Mouse (Mus musculus): ENCODE data around the gene Als2cl. TPM values are rescaled to one million over a fixed set of nuclear protein-coding genes. Genes with fewer than 3 reads are reported as not detected.

Als2cl gene
- polyA plus RNA-seq, 1 experiment from 2014 or later, result 1.8 TPM

- H3K4me1 ChIP-seq (ENCODE audit: control insufficient read depth, low read depth, low read length), result no peaks in the 10 kb centered on the region
- no peak within 1 kb of the TSS for H3K4me2 ChIP-seq (ENCODE audit: low read depth, low read length)
- no peak within 1 kb of the TSS for H3K27ac ChIP-seq (ENCODE audit: low read length)
- H3K27me3 ChIP-seq (ENCODE audit: control insufficient read depth, insufficient read depth, low read depth, low read length), result peaks cover 28% of the 10 kb centered on the region
- 13% methylated on average over 11 of the region's 11 CpGs for WGBS (ENCODE audit: insufficient replicate concordance)
- no peak within 1 kb of the TSS for H3K4me3 ChIP-seq (ENCODE audit: low read depth, low read length)
- no peak for ATAC-seq (ENCODE audit: low read depth)
- no peaks in the 10 kb centered on the region for H3K9me3 ChIP-seq (replicated peaks; ENCODE audit: control insufficient read depth, low read length)
- no peak within 1 kb of the TSS for H3K9ac ChIP-seq (ENCODE audit: low read depth, low read length)
- no peaks in the 10 kb centered on the region for H3K36me3 ChIP-seq (ENCODE audit: control insufficient read depth, insufficient read depth)
These were observed 66.3 kb downstream of the Als2cl start, which contains the start of gene Tdgf1 for GRCm38 (mm10) chr9:110945926-110946325. TSS of gene Tdgf1 (minus strand) at chr9:110946158.

DNA sequence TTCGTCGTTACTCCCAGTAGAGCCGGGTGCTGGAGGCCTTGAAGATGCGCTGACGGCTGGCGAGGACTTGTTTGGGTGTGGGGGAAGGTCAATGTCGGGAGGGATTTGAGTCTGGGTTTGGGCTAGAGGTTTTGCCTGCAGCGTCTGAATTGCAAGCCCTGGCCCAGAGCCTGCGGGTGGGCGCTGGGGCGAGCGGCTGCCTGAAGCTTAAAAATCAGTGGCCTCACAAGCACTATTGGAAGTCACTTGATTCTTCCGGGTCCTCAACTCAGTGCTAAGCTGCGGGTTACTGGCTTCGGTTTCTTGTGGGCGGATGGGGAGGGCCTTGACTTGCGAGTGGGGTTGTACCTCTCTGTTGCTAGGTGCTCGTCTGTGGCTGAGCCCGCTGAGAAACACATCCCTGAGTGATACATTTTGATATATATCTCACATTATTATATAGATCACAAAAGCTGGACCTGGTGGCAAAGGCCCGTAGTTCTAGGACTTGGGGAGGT is 66.9 kb downstream of the Als2cl start:
- Histone ChIP-seq H3K4me3 (ENCODE audit: low read depth, low read length) (no peak overlapping the region), H3K4me1 (ENCODE audit: control insufficient read depth, low read depth, low read length) (no peaks in the 10 kb centered on the region), H3K9me3 (replicated peaks; ENCODE audit: control insufficient read depth, low read length) (no peaks in the 10 kb centered on the region), H3K4me2 (ENCODE audit: low read depth, low read length) (no peak overlapping the region), H3K36me3 (ENCODE audit: control insufficient read depth, insufficient read depth) (no peaks in the 10 kb centered on the region), H3K27ac (ENCODE audit: low read length) (no peak overlapping the region), H3K27me3 (ENCODE audit: control insufficient read depth, insufficient read depth, low read depth, low read length) (peaks cover 28% of the 10 kb centered on the region), H3K9ac (ENCODE audit: low read depth, low read length) (no peak overlapping the region)
- ATAC-seq (ENCODE audit: low read depth), result no peak
- 17% methylated on average over 20 of the region's 20 CpGs for WGBS (ENCODE audit: insufficient replicate concordance)

GRCm38 (mm10) chr9:110947261-110947661 is 67.6 kb downstream of the Als2cl start:
- Histone ChIP-seq H3K4me3 (ENCODE audit: low read depth, low read length) (no peak overlapping the region), H3K9ac (ENCODE audit: low read depth, low read length) (no peak overlapping the region), H3K4me2 (ENCODE audit: low read depth, low read length) (no peak overlapping the region), H3K27ac (ENCODE audit: low read length) (no peak overlapping the region), H3K4me1 (ENCODE audit: control insufficient read depth, low read depth, low read length) (no peaks in the 10 kb centered on the region), H3K27me3 (ENCODE audit: control insufficient read depth, insufficient read depth, low read depth, low read length) (peaks cover 28% of the 10 kb centered on the region), H3K9me3 (replicated peaks; ENCODE audit: control insufficient read depth, low read length) (no peaks in the 10 kb centered on the region), H3K36me3 (ENCODE audit: control insufficient read depth, insufficient read depth) (no peaks in the 10 kb centered on the region)
- ATAC-seq (ENCODE audit: low read depth), result no peak
- 30% methylated on average over 6 of the region's 6 CpGs for WGBS (ENCODE audit: insufficient replicate concordance)

DNA sequence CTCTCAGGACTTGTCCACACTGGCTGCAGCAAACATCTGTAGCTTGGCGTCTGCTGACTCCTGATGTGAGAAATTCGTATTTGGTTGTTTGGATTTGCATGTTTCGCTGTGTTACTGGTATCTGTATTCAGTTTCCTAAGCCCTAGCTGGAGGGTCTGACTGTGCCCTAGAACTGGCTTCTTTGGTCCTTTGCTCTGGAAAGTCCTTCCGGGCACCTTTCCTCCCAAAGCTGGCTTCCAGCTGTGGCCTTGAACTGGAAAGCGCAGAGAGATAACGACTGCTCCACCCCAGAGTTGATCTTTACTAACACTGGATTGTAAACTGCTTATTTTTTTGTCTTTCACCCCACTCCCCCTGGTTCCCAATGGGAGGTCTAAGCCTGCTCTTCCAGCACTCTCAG is 68.2 kb downstream of the Als2cl start:
- WGBS (ENCODE audit: insufficient replicate concordance), result 57% methylated on average over 6 of the region's 6 CpGs
- H3K4me2 ChIP-seq (ENCODE audit: low read depth, low read length), result no peak overlapping the region
- H3K36me3 ChIP-seq (ENCODE audit: control insufficient read depth, insufficient read depth), result no peaks in the 10 kb centered on the region
- H3K27me3 ChIP-seq (ENCODE audit: control insufficient read depth, insufficient read depth, low read depth, low read length), result peaks cover 28% of the 10 kb centered on the region
- H3K4me1 ChIP-seq (ENCODE audit: control insufficient read depth, low read depth, low read length), result no peaks in the 10 kb centered on the region
- H3K4me3 ChIP-seq (ENCODE audit: low read depth, low read length), result no peak overlapping the region
- H3K27ac ChIP-seq (ENCODE audit: low read length), result no peak overlapping the region
- no peaks in the 10 kb centered on the region for H3K9me3 ChIP-seq (replicated peaks; ENCODE audit: control insufficient read depth, low read length)
- no peak for ATAC-seq (ENCODE audit: low read depth)
- no peak overlapping the region for H3K9ac ChIP-seq (ENCODE audit: low read depth, low read length)

- Histone ChIP-seq H3K4me2 (ENCODE audit: low read depth, low read length) (no peak overlapping the region), H3K9me3 (replicated peaks; ENCODE audit: control insufficient read depth, low read length) (no peaks in the 10 kb centered on the region), H3K36me3 (ENCODE audit: control insufficient read depth, insufficient read depth) (no peaks in the 10 kb centered on the region), H3K27ac (ENCODE audit: low read length) (no peak overlapping the region), H3K4me1 (ENCODE audit: control insufficient read depth, low read depth, low read length) (no peaks in the 10 kb centered on the region), H3K27me3 (ENCODE audit: control insufficient read depth, insufficient read depth, low read depth, low read length) (peaks cover 28% of the 10 kb centered on the region), H3K9ac (ENCODE audit: low read depth, low read length) (no peak overlapping the region), H3K4me3 (ENCODE audit: low read depth, low read length) (no peak overlapping the region)
- WGBS (ENCODE audit: insufficient replicate concordance), result 49% methylated on average over 8 of the region's 8 CpGs
- no peak for ATAC-seq (ENCODE audit: low read depth)
These were observed 69.2 kb downstream of the Als2cl start for GRCm38 (mm10) chr9:110948813-110949310.

DNA sequence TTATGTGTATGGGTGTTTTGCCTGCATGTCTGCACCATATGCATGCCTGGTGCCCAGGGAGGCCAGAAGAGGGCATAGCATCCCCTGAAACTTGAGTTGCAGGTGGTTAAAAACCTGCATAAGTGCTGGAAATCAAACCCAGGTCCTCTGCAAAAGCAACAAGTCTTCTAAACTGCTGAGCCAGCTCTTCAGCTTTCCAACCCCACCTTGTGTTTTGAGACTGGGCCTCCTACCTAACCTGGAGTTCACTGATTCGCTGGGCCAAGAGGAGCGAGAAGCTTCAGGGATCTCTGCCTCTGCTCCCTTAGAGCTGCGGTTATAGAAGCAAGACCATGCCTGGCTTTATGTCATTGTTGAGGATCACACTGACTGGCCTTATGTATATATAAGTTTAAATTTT is 70.4 kb downstream of the Als2cl start:
- no peak for ATAC-seq (ENCODE audit: low read depth)
- 77% methylated on average over 3 of the region's 3 CpGs for WGBS (ENCODE audit: insufficient replicate concordance)

More for the DNA sequence above, 70.4 kb downstream of the Als2cl start:
- Histone ChIP-seq H3K27me3 (ENCODE audit: control insufficient read depth, insufficient read depth, low read depth, low read length) (peaks cover 21% of the 10 kb centered on the region), H3K36me3 (ENCODE audit: control insufficient read depth, insufficient read depth) (no peaks in the 10 kb centered on the region), H3K4me2 (ENCODE audit: low read depth, low read length) (no peak overlapping the region), H3K4me3 (ENCODE audit: low read depth, low read length) (no peak overlapping the region), H3K9me3 (replicated peaks; ENCODE audit: control insufficient read depth, low read length) (no peaks in the 10 kb centered on the region), H3K27ac (ENCODE audit: low read length) (no peak overlapping the region), H3K4me1 (ENCODE audit: control insufficient read depth, low read depth, low read length) (no peaks in the 10 kb centered on the region), H3K9ac (ENCODE audit: low read depth, low read length) (no peak overlapping the region)

Small RNA genes within 50 kb of the gene (microRNA-seq; reads per million reads assigned to microRNA genes)
- not detected for gene Gm24269

Other genes starting within 250 kb of the Als2cl start
- 1.7 and 2.8 TPM in 2 replicates for gene Nbeal2, start 225.7 kb upstream of the Als2cl start, polyA plus RNA-seq (2015; fragmentation: Nextera tagmentation; extraction: Ambion mirVana)
- gene Ccdc12, start 223.4 kb upstream of the Als2cl start, polyA plus RNA-seq (2015; fragmentation: Nextera tagmentation; extraction: Ambion mirVana), result 59.5 and 60.5 TPM in 2 replicates
- 1.1 and 1.9 TPM in 2 replicates for gene Myl3, start 138.0 kb upstream of the Als2cl start, polyA plus RNA-seq (2015; fragmentation: Nextera tagmentation; extraction: Ambion mirVana)
- gene Pth1r, start 132.7 kb upstream of the Als2cl start, polyA plus RNA-seq (2015; fragmentation: Nextera tagmentation; extraction: Ambion mirVana), result 2.3 and 2.5 TPM in 2 replicates
- gene Prss42, start 81.7 kb upstream of the Als2cl start, polyA plus RNA-seq (2015; fragmentation: Nextera tagmentation; extraction: Ambion mirVana), result not detected in 2 replicates
- gene Prss44, start 65.9 kb upstream of the Als2cl start, polyA plus RNA-seq (2015; fragmentation: Nextera tagmentation; extraction: Ambion mirVana), result not detected in 2 replicates
- gene Prss43, start 53.2 kb upstream of the Als2cl start, polyA plus RNA-seq (2015; fragmentation: Nextera tagmentation; extraction: Ambion mirVana), result not detected in 2 replicates
- gene Prss45, start 45.3 kb upstream of the Als2cl start, polyA plus RNA-seq (2015; fragmentation: Nextera tagmentation; extraction: Ambion mirVana), result not detected in 2 replicates
- gene Prss46, start 35.4 kb upstream of the Als2cl start, polyA plus RNA-seq (2015; fragmentation: Nextera tagmentation; extraction: Ambion mirVana), result not detected in 2 replicates
- gene Prss50, start 21.9 kb upstream of the Als2cl start, polyA plus RNA-seq (2015; fragmentation: Nextera tagmentation; extraction: Ambion mirVana), result 8.2 and 8.6 TPM in 2 replicates
- 2.0 and 2.8 TPM in 2 replicates for gene Tmie, start 243 bp downstream of the Als2cl start, polyA plus RNA-seq (2015; fragmentation: Nextera tagmentation; extraction: Ambion mirVana)
- gene Fam240a, start 37.0 kb downstream of the Als2cl start, polyA plus RNA-seq (2015; fragmentation: Nextera tagmentation; extraction: Ambion mirVana), result not detected in 2 replicates
- not detected in 2 replicates for gene Tdgf1, start 66.3 kb downstream of the Als2cl start, polyA plus RNA-seq (2015; fragmentation: Nextera tagmentation; extraction: Ambion mirVana)
- 0.29 and 0.44 TPM in 2 replicates for gene Lrrc2, start 71.7 kb downstream of the Als2cl start, polyA plus RNA-seq (2015; fragmentation: Nextera tagmentation; extraction: Ambion mirVana)
- 13.7 and 18.1 TPM in 2 replicates for gene Rtp3, start 110.7 kb downstream of the Als2cl start, polyA plus RNA-seq (2015; fragmentation: Nextera tagmentation; extraction: Ambion mirVana)
- 173 and 211 TPM in 2 replicates for gene Ltf, start 139.4 kb downstream of the Als2cl start, polyA plus RNA-seq (2015; fragmentation: Nextera tagmentation; extraction: Ambion mirVana)
- 15.7 and 18.2 TPM in 2 replicates for gene Ccrl2, start 177.6 kb downstream of the Als2cl start, polyA plus RNA-seq (2015; fragmentation: Nextera tagmentation; extraction: Ambion mirVana)
- gene Lrrfip2, start 237.7 kb downstream of the Als2cl start, polyA plus RNA-seq (2015; fragmentation: Nextera tagmentation; extraction: Ambion mirVana), result 16.2 and 16.9 TPM in 2 replicates